Mouse (Mus musculus): ENCODE results near the gene Taf15.

DNA sequence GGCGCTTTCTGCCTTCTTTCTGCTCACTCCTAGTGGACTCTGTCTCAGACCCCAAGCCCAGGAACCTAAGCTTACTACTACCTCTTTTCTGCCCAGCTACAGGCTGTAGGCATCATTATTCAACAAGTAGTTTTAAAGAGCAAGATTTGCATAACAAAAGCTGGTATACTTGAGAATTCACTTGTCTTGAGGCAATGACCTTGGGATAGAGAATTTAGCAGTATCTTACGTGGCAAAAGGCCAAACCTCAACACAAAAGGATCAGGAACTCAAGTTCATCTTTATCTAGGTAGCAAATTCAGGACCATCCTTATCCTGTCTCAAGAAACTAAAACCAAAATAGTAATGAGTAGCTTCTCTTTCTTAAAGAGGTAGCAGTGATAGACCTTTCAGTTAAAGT lies 22.7 kb downstream of the Taf15 start:
- TF ChIP-seq CTCF (IDR thresholded peaks at IDR 0.05; ENCODE audit: borderline replicate concordance, insufficient read depth, low read depth, low read length) (no peak), POLR2A (IDR thresholded peaks at IDR 0.05; ENCODE audit: borderline replicate concordance, insufficient read depth, low read length) (no peak)
